Mouse (Mus musculus) forebrain, embryonic 12.5 days (tissue): ENCODE measurements around the gene Wdsub1. TPM values are rescaled to one million over a fixed set of nuclear protein-coding genes. Genes with fewer than 3 reads are reported as not detected.
"Not testable (repeated sequence)": the region's sequence is repeated elsewhere in the genome, so short reads cannot be mapped to it uniquely, and the experiment has no call there.

Experiments used
- ATAC-seq: fragments of 200-750 bp; cut with Nextera tagmentation; 2 replicates; pipeline ENCODE4 v1.8.0; 2017; ENCODE audit warnings: moderate TSS enrichment; ENCODE audit not compliant: low FRiP score
- H3K27ac ChIP-seq: fragments of 300-500 bp; sonication (generic); 2 replicates; pipeline ENCODE4 v1.5.1; 2016; ENCODE audit warnings: mild to moderate bottlenecking
- H3K27me3 ChIP-seq: fragments of 300-500 bp; sonication (generic); 2 replicates; pipeline ENCODE4 v1.6.1; 2016; ENCODE audit warnings: mild to moderate bottlenecking
- H3K36me3 ChIP-seq: fragments of 300-500 bp; sonication (generic); replicated peaks from 2 replicates; pipeline ENCODE4 v1.6.1; 2016; ENCODE audit warnings: mild to moderate bottlenecking
- H3K4me1 ChIP-seq: fragments of 300-500 bp; sonication (generic); 2 replicates; pipeline ENCODE4 v1.6.1; 2016
- H3K4me2 ChIP-seq: fragments of 300-500 bp; sonication (generic); 2 replicates; pipeline ENCODE4 v1.6.1; 2016; ENCODE audit warnings: mild to moderate bottlenecking, moderate library complexity
- H3K4me3 ChIP-seq: fragments of 300-500 bp; sonication (generic); replicated peaks from 2 replicates; pipeline ENCODE4 v1.5.1; 2016; ENCODE audit warnings: mild to moderate bottlenecking
- H3K9ac ChIP-seq: fragments of 300-500 bp; sonication (generic); 2 replicates; pipeline ENCODE4 v1.6.1; 2016; ENCODE audit warnings: mild to moderate bottlenecking
- H3K9me3 ChIP-seq: fragments of 300-500 bp; sonication (generic); 2 replicates; pipeline ENCODE4 v1.6.1; 2016
- WGBS: fragments of 180-500 bp; shearing (Covaris S2); methylation state at CpG from one replicate; pipeline ENCODE4 v1.1.7; 2016; 5-methylcytosine and 5-hydroxymethylcytosine counted together
- polyA plus RNA-seq: library from polyadenylated mRNA; unstranded; fragments of >200 nt; fragmentation: Nextera tagmentation; extraction: Ambion mirVana; gene quantifications from 2 replicates; pipeline ENCODE4 v1.2.1, GENCODE M21; 2016

The Wdsub1 gene
- polyA plus RNA-seq, 1 experiment from 2014 or later, result 17.0 TPM

- Histone ChIP-seq H3K4me2 (no peak overlapping the region), H3K4me1 (no peaks in the 10 kb centered on the region), H3K9me3 (no peaks in the 10 kb centered on the region), H3K36me3 (peaks cover 2% of the 10 kb centered on the region; the same call in 1 of the 2 replicates), H3K9ac (no peak overlapping the region), H3K27ac (no peak overlapping the region), H3K4me3 (no peak overlapping the region), H3K27me3 (no peaks in the 10 kb centered on the region)
- 91% methylated on average over 4 of the region's 4 CpGs for WGBS
- ATAC-seq, result no peak
These were observed 5.1 kb downstream of the Wdsub1 start for GRCm38 (mm10) chr2:59877335-59877734.

GRCm38 (mm10) chr2:59876482-59876881, 5.9 kb downstream of the Wdsub1 start:
- Histone ChIP-seq H3K4me3 (no peak overlapping the region), H3K27ac (no peak overlapping the region), H3K9me3 (no peaks in the 10 kb centered on the region), H3K9ac (no peak overlapping the region), H3K4me2 (no peak overlapping the region), H3K4me1 (no peaks in the 10 kb centered on the region), H3K36me3 (peaks cover 8% of the 10 kb centered on the region), H3K27me3 (no peaks in the 10 kb centered on the region)
- WGBS, result 88% methylated on average over 15 of the region's 15 CpGs
- ATAC-seq, result no peak

- ATAC-seq, result no peak
- WGBS, result 85% methylated on average over 6 of the region's 6 CpGs
- Histone ChIP-seq H3K9ac (no peak overlapping the region), H3K36me3 (peaks cover 8% of the 10 kb centered on the region; the same call in 1 of the 2 replicates), H3K4me2 (no peak overlapping the region), H3K27me3 (no peaks in the 10 kb centered on the region), H3K9me3 (no peaks in the 10 kb centered on the region), H3K27ac (no peak overlapping the region), H3K4me3 (no peak overlapping the region), H3K4me1 (no peaks in the 10 kb centered on the region)
These were observed 11.9 kb downstream of the Wdsub1 start for GRCm38 (mm10) chr2:59870526-59870925.

- no peak overlapping the region for H3K4me2 ChIP-seq
- H3K4me3 ChIP-seq, result no peak overlapping the region
- H3K9ac ChIP-seq, result no peak overlapping the region
- H3K9me3 ChIP-seq, result no peaks in the 10 kb centered on the region
- H3K36me3 ChIP-seq, result 0 out of 2 replicates have a peak, but pooled peaks cover 2% of the 10 kb centered on the region
- H3K4me1 ChIP-seq, result peaks cover 10% of the 10 kb centered on the region
- no peak overlapping the region for H3K27ac ChIP-seq
- WGBS, result 92% methylated on average over 6 of the region's 6 CpGs
- no peaks in the 10 kb centered on the region for H3K27me3 ChIP-seq
- no peak for ATAC-seq
These were observed 19.8 kb downstream of the Wdsub1 start for GRCm38 (mm10) chr2:59862618-59863017.

- H3K27me3 ChIP-seq, result no peaks in the 10 kb centered on the region
- H3K4me3 ChIP-seq, result no peak overlapping the region
- ATAC-seq, result no peak
- H3K4me1 ChIP-seq, result peaks cover 6% of the 10 kb centered on the region
- no peak overlapping the region for H3K27ac ChIP-seq
- no peaks in the 10 kb centered on the region for H3K9me3 ChIP-seq
- no peak overlapping the region for H3K4me2 ChIP-seq
- WGBS, result 79% methylated on average over 9 of the region's 9 CpGs
- H3K36me3 ChIP-seq, result no peaks in the 10 kb centered on the region
- no peak overlapping the region for H3K9ac ChIP-seq
These were observed 28.0 kb downstream of the Wdsub1 start for GRCm38 (mm10) chr2:59854363-59854762.

- no peaks in the 10 kb centered on the region for H3K36me3 ChIP-seq
- no peaks in the 10 kb centered on the region for H3K4me1 ChIP-seq
- 92% methylated on average over 10 of the region's 10 CpGs for WGBS
- no peak overlapping the region for H3K27ac ChIP-seq
- no peak overlapping the region for H3K9ac ChIP-seq
- H3K4me2 ChIP-seq, result no peak overlapping the region
- H3K9me3 ChIP-seq, result no peaks in the 10 kb centered on the region
- no peaks in the 10 kb centered on the region for H3K27me3 ChIP-seq
- no peak overlapping the region for H3K4me3 ChIP-seq
- no peak for ATAC-seq
These were observed 28.8 kb downstream of the Wdsub1 start for GRCm38 (mm10) chr2:59853543-59853942.

- Histone ChIP-seq H3K27me3 (no peaks in the 10 kb centered on the region), H3K9me3 (no peaks in the 10 kb centered on the region), H3K4me3 (no peak overlapping the region), H3K4me2 (no peak overlapping the region), H3K4me1 (no peaks in the 10 kb centered on the region), H3K36me3 (no peaks in the 10 kb centered on the region), H3K27ac (no peak overlapping the region), H3K9ac (no peak overlapping the region)
- WGBS, result 72% methylated on average over 11 of the region's 11 CpGs
- ATAC-seq, result no peak
These were observed 29.5 kb downstream of the Wdsub1 start for GRCm38 (mm10) chr2:59852916-59853315.

- not testable (repeated sequence) for H3K36me3 ChIP-seq, H3K9me3 ChIP-seq, ATAC-seq, H3K4me3 ChIP-seq, H3K4me1 ChIP-seq, H3K4me2 ChIP-seq, H3K27ac ChIP-seq, H3K9ac ChIP-seq, H3K27me3 ChIP-seq
- 88% methylated on average over 5 of the region's 5 CpGs for WGBS
These were observed 30.5 kb downstream of the Wdsub1 start for GRCm38 (mm10) chr2:59851885-59852284.

- no peak for ATAC-seq
- no peak overlapping the region for H3K27ac ChIP-seq
- 0 out of 2 replicates have a peak, but pooled peaks cover 10% of the 10 kb centered on the region for H3K4me1 ChIP-seq
- H3K9me3 ChIP-seq, result no peaks in the 10 kb centered on the region
- H3K9ac ChIP-seq, result no peak overlapping the region
- H3K27me3 ChIP-seq, result 0 out of 2 replicates have a peak, but pooled peaks cover 6% of the 10 kb centered on the region
- peaks cover 20% of the 10 kb centered on the region for H3K36me3 ChIP-seq
- no peak overlapping the region for H3K4me3 ChIP-seq
- WGBS, result 92% methylated on average over 6 of the region's 6 CpGs
- no peak overlapping the region for H3K4me2 ChIP-seq
These were observed 38.5 kb downstream of the Wdsub1 start for GRCm38 (mm10) chr2:59843848-59844247.

GRCm38 (mm10) chr2:59843156-59843555, 39.2 kb downstream of the Wdsub1 start:
- Histone ChIP-seq H3K4me3 (no peak overlapping the region), H3K9me3 (no peaks in the 10 kb centered on the region), H3K27me3 (0 out of 2 replicates have a peak, but pooled peaks cover 6% of the 10 kb centered on the region), H3K4me2 (no peak overlapping the region), H3K36me3 (peaks cover 20% of the 10 kb centered on the region), H3K27ac (no peak overlapping the region), H3K9ac (no peak overlapping the region), H3K4me1 (0 out of 2 replicates have a peak, but pooled peaks cover 10% of the 10 kb centered on the region)
- no peak for ATAC-seq
- 90% methylated on average over 21 of the region's 21 CpGs for WGBS

GRCm38 (mm10) chr2:59842556-59843008, 39.8 kb downstream of the Wdsub1 start:
- Histone ChIP-seq H3K4me1 (0 out of 2 replicates have a peak, but pooled peaks cover 10% of the 10 kb centered on the region), H3K9ac (no peak overlapping the region), H3K27me3 (0 out of 2 replicates have a peak, but pooled peaks cover 9% of the 10 kb centered on the region), H3K4me2 (no peak overlapping the region), H3K36me3 (peaks cover 26% of the 10 kb centered on the region), H3K9me3 (0 out of 2 replicates have a peak, but pooled peaks cover under 1% of the 10 kb centered on the region), H3K27ac (no peak overlapping the region), H3K4me3 (no peak overlapping the region)
- 72% methylated on average over 6 of the region's 6 CpGs for WGBS
- no peak for ATAC-seq

GRCm38 (mm10) chr2:59841944-59842343, 40.4 kb downstream of the Wdsub1 start:
- Histone ChIP-seq H3K9me3 (0 out of 2 replicates have a peak, but pooled peaks cover 3% of the 10 kb centered on the region), H3K27me3 (0 out of 2 replicates have a peak, but pooled peaks cover 9% of the 10 kb centered on the region), H3K27ac (0 out of 2 replicates have a peak overlapping the region, but pooled peaks have one; percentile 3), H3K4me2 (no peak overlapping the region), H3K4me3 (no peak overlapping the region), H3K4me1 (0 out of 2 replicates have a peak, but pooled peaks cover 10% of the 10 kb centered on the region), H3K36me3 (peaks cover 29% of the 10 kb centered on the region), H3K9ac (no peak overlapping the region)
- WGBS, result 80% methylated on average over 11 of the region's 11 CpGs
- no peak for ATAC-seq
